Mouse (Mus musculus) olfactory bulb, adult 2 months (tissue): ENCODE data around the gene Rasip1.

ENCODE experiments used
- CTCF ChIP-seq: fragments of 200-500 bp; IDR thresholded peaks from 2 replicates; pipeline ENCODE4 v1.5.1; 2012; ENCODE audit warnings: low read depth, mild to moderate bottlenecking, low read length, moderate library complexity; ENCODE audit not compliant: insufficient read depth
- POLR2A ChIP-seq: fragments of 200-500 bp; IDR thresholded peaks from 2 replicates; pipeline ENCODE4 v1.6.1; 2012; ENCODE audit warnings: mild to moderate bottlenecking, low read depth, low read length, moderate library complexity; ENCODE audit not compliant: insufficient read depth

DNA sequence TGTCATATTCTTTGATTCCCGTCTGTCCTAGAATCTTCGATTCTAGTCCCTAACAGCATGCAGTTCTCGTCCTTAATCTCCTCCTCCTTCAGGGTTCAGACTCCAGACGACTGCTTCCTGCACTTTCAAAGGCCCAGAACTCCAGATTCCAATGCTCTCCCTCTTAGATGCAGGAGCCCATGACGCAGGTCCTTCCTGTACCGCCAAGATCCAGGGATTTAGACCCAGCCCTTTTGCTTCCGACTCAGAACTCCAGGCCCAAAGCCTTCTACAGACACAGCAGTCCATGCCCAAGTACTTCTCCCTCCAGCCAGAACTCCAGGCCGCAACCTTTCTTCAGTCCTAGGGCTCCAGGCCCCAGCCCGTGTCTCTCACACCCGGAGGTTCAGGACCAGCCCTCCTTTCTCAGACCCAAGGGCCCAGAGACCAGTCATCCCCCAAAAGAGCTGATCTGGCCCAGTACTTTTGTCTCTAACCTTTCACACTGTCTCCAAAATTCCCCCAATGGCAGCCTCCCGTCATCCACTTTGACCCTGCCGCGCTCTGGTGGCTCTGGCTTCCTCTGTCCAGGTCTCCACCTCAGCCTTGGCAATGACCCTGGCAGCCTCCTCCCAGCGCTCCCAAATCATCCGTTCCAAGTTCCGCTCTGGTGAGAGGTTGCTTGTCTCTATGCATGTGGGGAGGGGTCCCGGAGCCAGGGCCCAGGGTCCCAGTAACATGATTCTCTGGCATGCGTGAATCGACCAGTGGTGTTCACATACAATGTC, 13.1 kb downstream of the Rasip1 start:
- TF ChIP-seq CTCF: no peak
- TF ChIP-seq POLR2A: no peak
